Mouse (Mus musculus) regulatory T cell (primary cell): Measurements from ENCODE around the gene Nudt3.

ENCODE experiments used
- in situ Hi-C: fragments of 300-600 bp; cut with MboI, MseI; formaldehyde crosslinking; loops from one replicate; pipeline ENCODE4 v1.15.1; 2025; ENCODE audit warnings: high pct_unique_total_duplicates

Gene Nudt3

DNA sequence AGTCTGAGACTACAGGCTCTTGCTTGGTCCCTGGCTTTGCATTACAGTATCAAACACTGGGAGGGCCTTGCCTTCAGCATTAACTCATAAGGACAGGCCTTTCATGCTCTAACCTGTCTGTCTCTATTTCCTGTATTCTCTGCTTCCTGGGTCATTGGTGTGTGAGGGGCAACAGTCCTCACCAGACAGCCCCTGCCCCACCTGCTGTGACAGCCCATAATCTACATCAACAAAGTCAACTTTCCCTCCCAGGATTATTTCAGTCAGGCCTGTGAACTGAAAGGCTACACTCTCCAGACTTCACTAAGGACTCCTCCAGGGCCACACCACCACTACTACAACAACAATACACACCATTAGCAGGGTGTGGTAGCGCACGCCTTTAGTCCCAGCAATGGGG is 20.3 kb downstream of the Nudt3 start:
- in situ Hi-C loops, result no loop called here

DNA sequence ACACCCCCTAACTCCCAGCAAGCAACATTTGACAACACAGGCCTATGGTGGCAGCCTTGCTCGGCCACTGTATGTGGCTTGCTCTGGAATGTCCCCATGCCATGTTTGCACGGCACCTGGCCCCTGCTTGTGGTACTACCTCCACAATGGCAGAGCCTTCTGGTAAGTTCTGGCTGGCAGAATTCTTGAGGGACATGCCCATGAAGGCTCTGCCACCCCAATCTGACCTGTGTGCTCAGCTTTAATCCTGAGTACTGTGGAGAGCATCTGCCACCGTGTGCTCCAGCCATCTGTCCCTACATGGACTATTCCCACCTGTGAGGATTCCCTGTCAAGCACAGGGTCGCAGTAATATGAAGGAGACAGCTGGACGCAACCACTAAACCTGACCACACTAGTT is 22.4 kb downstream of the Nudt3 start:
- in situ Hi-C loops, result no loop called here

GRCm38 (mm10) chr17:27600286-27600685 is 23.0 kb downstream of the Nudt3 start:
- in situ Hi-C loops, result no loop called here

DNA sequence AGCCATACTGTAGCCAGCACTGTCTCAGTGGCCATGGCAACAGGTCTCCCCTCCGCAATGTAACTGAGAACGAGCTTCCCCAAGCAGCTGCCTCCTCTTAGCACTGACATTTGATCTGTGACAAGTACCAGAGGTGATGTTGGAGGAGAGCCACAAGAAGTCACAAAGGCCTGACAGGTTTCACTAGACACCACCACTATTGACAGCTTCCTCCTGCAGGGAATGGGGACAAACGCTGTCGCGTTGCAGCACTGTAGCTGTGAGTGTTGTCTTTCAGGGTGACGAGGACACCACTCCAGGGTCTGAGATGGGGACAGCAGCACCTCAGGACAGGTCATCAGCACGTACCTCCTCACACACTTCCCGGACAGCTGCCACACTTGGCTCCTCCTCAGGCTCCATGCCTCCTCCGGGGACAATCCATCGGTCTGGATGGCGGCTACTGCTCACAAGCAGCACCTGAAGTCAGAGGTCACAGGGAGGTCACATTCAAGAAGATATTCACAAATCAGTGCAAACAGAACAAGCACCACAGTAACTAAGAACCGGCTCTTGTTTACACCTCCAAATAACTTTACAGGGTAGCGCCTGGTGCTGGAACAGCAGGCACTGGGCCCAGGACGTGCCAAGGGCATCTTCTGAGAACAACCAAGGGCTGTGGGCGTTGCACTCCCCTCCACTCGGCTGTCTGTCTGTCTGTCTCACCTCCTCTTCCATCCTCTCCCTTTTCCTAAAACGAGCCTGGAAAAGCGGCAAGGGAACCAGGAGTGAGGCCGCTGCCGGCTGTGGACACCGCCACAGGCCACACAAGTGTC is 26.7 kb downstream of the Nudt3 start:
- in situ Hi-C loops, result no loop called here

- in situ Hi-C loops, result no loop called here
Measured at GRCm38 (mm10) chr17:27595659-27596375, 27.5 kb downstream of the Nudt3 start.

GRCm38 (mm10) chr17:27592565-27592910 is 30.8 kb downstream of the Nudt3 start:
- in situ Hi-C loops, result no loop called here

- in situ Hi-C loops, result no loop called here
Measured at GRCm38 (mm10) chr17:27591826-27592564, 31.3 kb downstream of the Nudt3 start.

DNA sequence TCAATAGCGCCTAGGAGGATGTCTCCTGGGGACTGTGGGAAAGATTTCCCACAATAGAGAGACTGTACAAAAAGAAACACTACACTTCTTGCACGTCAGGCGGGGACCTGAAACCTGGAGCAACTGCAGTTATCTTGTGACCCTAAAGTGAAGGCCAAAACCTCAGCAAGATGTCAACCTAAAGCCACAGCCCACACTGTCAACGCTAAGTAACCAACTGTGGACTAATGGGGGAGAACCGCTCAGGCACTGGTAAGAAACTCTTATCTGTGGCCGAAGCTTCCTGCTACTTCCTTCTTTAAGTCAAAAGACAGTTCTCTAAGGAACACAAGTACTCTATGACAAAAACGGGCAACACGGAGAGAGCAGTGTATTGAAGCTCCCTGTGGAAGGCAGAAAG is 35.1 kb downstream of the Nudt3 start:
- in situ Hi-C loops, result no loop called here

DNA sequence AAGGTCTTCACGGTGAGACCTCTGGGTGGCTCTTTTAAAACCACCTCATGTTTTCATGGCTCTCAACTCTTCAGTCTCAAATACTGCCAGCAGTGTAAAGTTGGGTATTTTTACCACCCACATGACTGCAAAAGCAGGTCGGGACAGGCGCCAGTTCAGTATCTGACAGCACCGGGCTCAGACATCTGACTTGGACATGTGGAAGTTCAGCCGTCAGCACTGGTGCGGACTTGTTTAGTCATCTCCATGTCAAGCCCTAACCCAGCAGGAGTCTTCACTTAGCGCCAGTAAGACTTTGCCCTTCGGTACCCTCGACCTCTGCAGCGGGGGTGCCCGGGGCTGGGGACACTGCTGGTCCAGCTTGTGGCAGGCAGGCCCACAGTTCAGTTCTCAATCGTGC is 36.0 kb downstream of the Nudt3 start:
- in situ Hi-C loops, result no loop called here

- in situ Hi-C loops, result no loop called here
Measured at GRCm38 (mm10) chr17:27586661-27587060, 36.6 kb downstream of the Nudt3 start.

DNA sequence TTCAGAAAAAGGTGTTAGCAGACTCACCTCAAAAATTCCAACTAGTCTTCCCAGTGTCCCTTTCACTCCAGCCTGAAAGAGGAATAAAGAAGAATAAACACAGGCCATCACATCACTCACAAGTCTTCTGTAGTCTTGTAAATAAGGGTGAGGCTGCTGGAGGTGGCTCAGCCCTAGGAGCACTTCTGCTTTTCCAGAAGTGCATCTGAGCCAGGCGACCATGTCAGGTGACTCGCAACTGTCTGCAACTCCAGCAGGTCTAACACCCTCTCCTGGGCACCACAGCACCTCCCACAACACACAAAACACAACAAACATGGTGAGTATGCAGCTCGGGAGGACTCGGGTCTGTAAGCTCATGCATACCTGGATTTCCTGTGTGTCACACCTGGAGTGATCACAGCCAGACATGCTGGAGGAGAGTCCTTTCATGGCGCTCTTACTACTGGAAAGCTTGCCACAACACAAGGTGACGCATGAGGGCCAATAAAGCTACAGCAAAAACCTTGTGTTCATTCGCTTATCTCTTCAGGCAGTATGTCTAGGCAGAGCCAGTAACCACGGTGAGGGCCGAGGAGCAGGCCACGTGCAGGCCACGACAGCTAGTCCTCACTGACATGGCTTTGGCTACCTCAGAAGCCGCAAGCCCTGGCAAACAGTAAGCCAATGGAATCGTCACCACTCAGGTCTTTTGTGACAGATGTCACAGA is 40.0 kb downstream of the Nudt3 start:
- in situ Hi-C loops, result no loop called here

DNA sequence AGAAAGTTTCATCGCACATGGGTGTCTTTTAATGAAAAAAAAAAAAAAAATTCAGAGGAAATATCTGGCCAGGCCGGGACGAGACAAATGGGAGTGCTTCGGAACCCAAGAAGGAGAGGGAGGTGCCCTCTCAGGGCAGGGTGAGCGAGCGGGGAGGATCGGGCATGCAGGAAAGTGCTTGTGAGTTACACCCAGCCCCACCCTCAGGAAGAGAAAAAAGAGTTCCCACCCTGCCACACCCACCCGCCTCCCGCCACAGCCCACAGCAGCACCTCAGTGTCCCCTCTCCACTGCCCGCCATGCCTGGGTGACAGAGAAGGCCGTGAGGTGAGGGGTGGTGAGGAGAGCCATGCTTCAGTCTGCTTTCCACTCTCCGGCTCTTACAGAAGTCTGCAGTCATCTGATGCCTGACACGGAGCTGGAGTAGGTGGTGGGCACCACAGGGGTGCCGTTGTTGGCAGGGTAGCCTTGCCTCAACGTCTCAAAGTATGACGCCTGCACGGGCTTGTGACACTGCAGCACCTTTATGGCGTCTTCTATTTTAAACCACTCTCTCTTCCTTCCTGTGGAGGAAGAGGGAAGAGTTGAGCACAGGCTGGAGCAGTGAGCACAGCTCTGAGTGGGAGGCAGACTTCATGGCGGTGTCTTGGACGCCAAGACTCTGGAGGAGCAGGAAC is 42.8 kb downstream of the Nudt3 start:
- in situ Hi-C loops, result no loop called here

GRCm38 (mm10) chr17:27579816-27580215 is 43.5 kb downstream of the Nudt3 start:
- in situ Hi-C loops, result no loop called here

DNA sequence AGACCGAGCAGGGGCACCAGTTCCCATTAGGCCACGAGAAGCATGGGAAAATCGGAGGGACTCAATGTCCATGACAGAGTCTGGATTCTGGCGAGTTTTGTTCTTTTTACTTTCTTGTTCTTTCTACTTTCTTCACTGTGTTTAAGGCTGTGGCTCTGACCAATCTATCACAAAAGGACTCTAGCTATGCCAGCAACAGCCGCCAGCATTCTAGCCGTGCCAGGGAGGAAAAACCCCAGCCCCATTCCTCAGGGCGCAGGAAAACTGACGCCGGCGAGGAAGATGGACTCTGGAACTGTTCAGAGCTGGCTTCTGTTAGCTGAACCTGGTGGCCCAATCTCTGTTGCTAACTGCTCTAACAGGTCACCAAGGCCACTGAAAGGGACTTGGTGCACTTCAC is 44.8 kb downstream of the Nudt3 start:
- in situ Hi-C loops, result no loop called here

- in situ Hi-C loops, result no loop called here
Measured at GRCm38 (mm10) chr17:27577468-27577867, 45.8 kb downstream of the Nudt3 start.

GRCm38 (mm10) chr17:27576056-27576455 is 47.2 kb downstream of the Nudt3 start:
- in situ Hi-C loops, result no loop called here

GRCm38 (mm10) chr17:27575116-27575776 is 48.0 kb downstream of the Nudt3 start:
- in situ Hi-C loops, result no loop called here

DNA sequence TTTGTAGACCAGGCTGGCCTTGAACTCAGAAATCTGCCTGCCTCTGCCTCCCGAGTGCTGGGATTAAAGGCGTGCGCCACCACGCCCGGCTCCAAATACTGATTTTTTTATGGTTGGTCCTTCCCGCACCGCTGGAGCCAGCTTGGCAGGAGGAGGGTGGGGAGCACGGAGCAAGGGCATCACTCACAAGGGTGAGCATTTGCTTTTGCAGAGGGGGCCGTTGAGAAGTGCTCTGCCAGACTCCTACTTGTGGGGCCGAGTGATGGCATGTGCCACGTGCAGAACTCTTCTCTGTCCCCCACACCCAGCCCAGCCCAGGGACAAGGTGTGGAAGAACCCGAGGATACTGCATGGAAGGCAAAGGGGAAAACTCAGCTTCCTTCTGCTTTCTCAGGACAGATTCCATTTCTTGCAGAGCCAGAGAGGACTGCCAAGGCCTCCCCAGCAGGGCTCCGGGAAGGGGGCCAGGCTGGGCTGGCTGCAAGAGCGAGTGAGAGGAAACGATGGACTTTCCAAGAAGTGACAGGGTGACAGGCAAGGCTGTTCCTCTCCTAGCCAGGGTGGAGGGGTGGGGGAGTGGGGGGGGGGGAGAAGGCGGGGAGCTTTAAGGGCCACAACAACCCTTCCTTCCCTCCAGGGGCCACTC is 48.7 kb downstream of the Nudt3 start:
- in situ Hi-C loops, result no loop called here

DNA sequence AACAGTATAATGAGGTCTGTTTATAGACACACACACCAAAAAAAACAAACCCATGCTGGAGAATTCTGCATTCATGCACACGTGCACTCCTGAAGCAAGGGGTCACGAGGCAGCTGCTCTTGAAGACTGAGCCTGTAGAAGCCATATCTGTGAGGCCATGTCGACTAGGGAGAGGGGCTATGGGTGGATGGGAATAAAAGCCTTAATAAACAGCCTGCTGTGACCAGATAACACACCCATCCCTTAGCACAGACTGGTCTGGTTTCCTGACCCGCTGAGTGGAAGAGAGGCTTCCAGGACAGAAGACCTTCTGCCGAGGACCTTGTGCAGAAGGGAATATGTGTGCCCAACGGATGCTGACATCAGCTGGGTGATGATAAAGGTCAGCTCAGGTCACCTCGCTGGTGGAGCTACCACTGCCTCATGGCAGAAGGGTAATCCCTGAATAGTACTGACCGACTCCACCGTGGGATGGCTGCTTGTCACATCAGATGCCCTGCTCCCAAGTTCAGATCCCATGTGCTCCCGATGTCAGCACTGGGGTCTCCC is 49.4 kb downstream of the Nudt3 start:
- in situ Hi-C loops, result no loop called here

- in situ Hi-C loops, result no loop called here
Measured at GRCm38 (mm10) chr17:27571315-27571714, 52.0 kb downstream of the Nudt3 start.
